Mouse (Mus musculus) hindbrain, embryonic 14.5 days (tissue): ENCODE measurements around the gene Arhgap24. TPM values are rescaled to one million over a fixed set of nuclear protein-coding genes. Genes with fewer than 3 reads are reported as not detected.

Experiments
- ATAC-seq: fragments of 200-750 bp; cut with Nextera tagmentation; 2 replicates; pipeline ENCODE4 v1.8.0; 2017; ENCODE audit warnings: moderate number of reproducible peaks, mild to moderate bottlenecking, moderate TSS enrichment, moderate library complexity; ENCODE audit not compliant: low FRiP score
- DNase-seq: peaks from one replicate; pipeline ENCODE4 v3.0.0-alpha.2; 2015; ENCODE audit warnings: low spot score
- H3K27ac ChIP-seq: fragments of 300-500 bp; sonication (generic); 2 replicates; pipeline ENCODE4 v1.5.1; 2014; ENCODE audit warnings: mild to moderate bottlenecking, moderate library complexity
- H3K27me3 ChIP-seq: fragments of 300-500 bp; sonication (generic); 2 replicates; pipeline ENCODE4 v1.6.1; 2014; ENCODE audit warnings: mild to moderate bottlenecking, low read length, mixed read lengths; ENCODE audit not compliant: control insufficient read depth, insufficient read depth
- H3K36me3 ChIP-seq: fragments of 300-500 bp; sonication (generic); replicated peaks from 2 replicates; pipeline ENCODE4 v1.6.1; 2014; ENCODE audit not compliant: control insufficient read depth, insufficient read depth
- H3K4me1 ChIP-seq: fragments of 300-500 bp; sonication (generic); replicated peaks from 2 replicates; pipeline ENCODE4 v1.6.1; 2014; ENCODE audit warnings: antibody characterized with exemption, low read length, mixed read lengths; ENCODE audit not compliant: control insufficient read depth, insufficient read depth
- H3K4me2 ChIP-seq: fragments of 300-500 bp; sonication (generic); replicated peaks from 2 replicates; pipeline ENCODE4 v1.6.1; 2014; ENCODE audit warnings: mild to moderate bottlenecking, moderate library complexity
- H3K4me3 ChIP-seq: fragments of 300-500 bp; sonication (generic); replicated peaks from 2 replicates; pipeline ENCODE4 v1.5.1; 2014; ENCODE audit warnings: mild to moderate bottlenecking, low read length
- H3K9ac ChIP-seq: fragments of 300-500 bp; sonication (generic); 2 replicates; pipeline ENCODE4 v1.6.1; 2014
- H3K9me3 ChIP-seq: fragments of 300-500 bp; sonication (generic); 2 replicates; pipeline ENCODE4 v1.6.1; 2016; ENCODE audit warnings: low read length; ENCODE audit not compliant: control insufficient read depth
- WGBS: fragments of 180-500 bp; shearing (Covaris S2); extraction: QIAGEN DNeasy Blood & Tissue Kit; methylation state at CpG from one replicate; pipeline ENCODE4 v1.1.7; 2014; 5-methylcytosine and 5-hydroxymethylcytosine counted together
- polyA plus RNA-seq: library from polyadenylated mRNA; unstranded; fragments of >200 nt; fragmentation: Nextera tagmentation; extraction: Ambion mirVana; gene quantifications from 2 replicates; pipeline ENCODE4 v1.2.1, GENCODE M21; 2014

Arhgap24 gene
- polyA plus RNA-seq, 1 experiment from 2014 or later, result 10.3 TPM

DNA sequence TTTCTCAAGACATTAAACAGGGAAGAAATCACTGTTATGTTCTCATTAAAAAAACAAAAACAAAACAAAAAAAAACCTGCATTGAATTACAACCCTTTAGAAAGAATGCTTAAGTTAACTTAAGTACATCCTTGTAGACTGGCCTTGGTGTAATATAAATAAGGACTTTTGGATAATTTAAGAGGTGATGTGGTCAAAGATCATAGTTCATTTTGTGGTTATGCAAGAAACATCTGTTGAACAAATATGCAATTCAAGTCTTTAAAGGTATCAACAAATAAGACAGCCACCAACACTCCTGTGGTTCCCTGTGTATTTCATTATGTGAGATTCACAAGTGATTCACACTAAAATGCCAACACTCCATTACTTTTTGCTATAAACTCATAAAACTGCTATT is 247.3 kb downstream of the Arhgap24 start:
- Histone ChIP-seq H3K4me3 (no peak overlapping the region), H3K9ac (no peak overlapping the region), H3K9me3 (no peaks in the 10 kb centered on the region), H3K4me2 (no peak overlapping the region), H3K4me1 (no peaks in the 10 kb centered on the region), H3K27me3 (no peaks in the 10 kb centered on the region), H3K36me3 (no peaks in the 10 kb centered on the region), H3K27ac (no peak overlapping the region)
- DNase-seq (no peak), ATAC-seq (no peak)

DNA sequence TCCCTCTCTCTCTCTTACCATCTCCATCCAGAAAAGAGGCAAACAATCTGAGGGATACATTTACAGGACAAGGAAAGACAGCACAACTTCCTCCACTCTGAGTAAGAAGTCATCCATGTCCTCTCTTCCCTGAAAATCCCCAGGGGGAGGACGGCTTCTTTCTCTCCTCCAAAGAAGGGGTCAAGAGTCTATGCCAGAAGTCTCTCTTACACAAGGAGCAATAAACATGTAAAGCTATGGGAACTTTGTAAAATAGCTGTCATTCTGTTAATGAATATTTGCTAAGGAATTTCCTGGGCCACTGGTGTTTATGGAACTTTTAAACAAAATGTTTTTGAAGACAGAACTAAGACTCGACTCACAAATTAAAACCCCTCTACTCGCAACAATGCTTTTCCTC is 248.3 kb downstream of the Arhgap24 start:
- WGBS, result 85% methylated on average over 3 of the region's 3 CpGs
- ATAC-seq, result no peak

GRCm38 (mm10) chr5:102736131-102736530 is 254.9 kb downstream of the Arhgap24 start:
- Histone ChIP-seq H3K27me3 (no peaks in the 10 kb centered on the region), H3K4me1 (no peaks in the 10 kb centered on the region), H3K4me3 (no peak overlapping the region), H3K4me2 (no peak overlapping the region), H3K9me3 (no peaks in the 10 kb centered on the region), H3K36me3 (no peaks in the 10 kb centered on the region), H3K27ac (no peak overlapping the region), H3K9ac (no peak overlapping the region)
- 90% methylated on average over 5 of the region's 5 CpGs for WGBS
- DNase-seq (no peak), ATAC-seq (no peak)

More for the DNA sequence above, 248.3 kb downstream of the Arhgap24 start:
- no peak overlapping the region for H3K9ac ChIP-seq
- no peaks in the 10 kb centered on the region for H3K27me3 ChIP-seq
- H3K27ac ChIP-seq, result no peak overlapping the region
- no peaks in the 10 kb centered on the region for H3K4me1 ChIP-seq
- H3K4me3 ChIP-seq, result no peak overlapping the region
- H3K9me3 ChIP-seq, result no peaks in the 10 kb centered on the region
- no peak overlapping the region for H3K4me2 ChIP-seq
- DNase-seq, result no peak
- no peaks in the 10 kb centered on the region for H3K36me3 ChIP-seq

GRCm38 (mm10) chr5:102742554-102743255 is 261.5 kb downstream of the Arhgap24 start:
- Histone ChIP-seq H3K4me2 (no peak overlapping the region), H3K36me3 (no peaks in the 10 kb centered on the region), H3K4me1 (no peaks in the 10 kb centered on the region), H3K9me3 (no peaks in the 10 kb centered on the region), H3K27me3 (no peaks in the 10 kb centered on the region), H3K4me3 (no peak overlapping the region), H3K27ac (no peak overlapping the region), H3K9ac (no peak overlapping the region)
- 79% methylated on average over 5 of the region's 5 CpGs for WGBS
- ATAC-seq, result no peak
- DNase-seq, result no peak

- WGBS, result 84% methylated on average over 3 of the region's 3 CpGs
- no peaks in the 10 kb centered on the region for H3K36me3 ChIP-seq
- no peak overlapping the region for H3K4me2 ChIP-seq
- H3K27ac ChIP-seq, result no peak overlapping the region
- DNase-seq, result no peak
- no peaks in the 10 kb centered on the region for H3K4me1 ChIP-seq
- ATAC-seq, result no peak
- H3K27me3 ChIP-seq, result no peaks in the 10 kb centered on the region
- no peak overlapping the region for H3K9ac ChIP-seq
- H3K4me3 ChIP-seq, result no peak overlapping the region
- H3K9me3 ChIP-seq, result no peaks in the 10 kb centered on the region
Observed at GRCm38 (mm10) chr5:102743436-102743835, 262.2 kb downstream of the Arhgap24 start.

- no peaks in the 10 kb centered on the region for H3K36me3 ChIP-seq
- no peak overlapping the region for H3K4me3 ChIP-seq
- H3K9me3 ChIP-seq, result no peaks in the 10 kb centered on the region
- H3K27ac ChIP-seq, result no peak overlapping the region
- H3K4me1 ChIP-seq, result no peaks in the 10 kb centered on the region
- H3K4me2 ChIP-seq, result no peak overlapping the region
- no peaks in the 10 kb centered on the region for H3K27me3 ChIP-seq
- 84% methylated on average over 4 of the region's 4 CpGs for WGBS
- DNase-seq (no peak), ATAC-seq (no peak)
- H3K9ac ChIP-seq, result no peak overlapping the region
Observed at GRCm38 (mm10) chr5:102744051-102744450, 262.9 kb downstream of the Arhgap24 start.

DNA sequence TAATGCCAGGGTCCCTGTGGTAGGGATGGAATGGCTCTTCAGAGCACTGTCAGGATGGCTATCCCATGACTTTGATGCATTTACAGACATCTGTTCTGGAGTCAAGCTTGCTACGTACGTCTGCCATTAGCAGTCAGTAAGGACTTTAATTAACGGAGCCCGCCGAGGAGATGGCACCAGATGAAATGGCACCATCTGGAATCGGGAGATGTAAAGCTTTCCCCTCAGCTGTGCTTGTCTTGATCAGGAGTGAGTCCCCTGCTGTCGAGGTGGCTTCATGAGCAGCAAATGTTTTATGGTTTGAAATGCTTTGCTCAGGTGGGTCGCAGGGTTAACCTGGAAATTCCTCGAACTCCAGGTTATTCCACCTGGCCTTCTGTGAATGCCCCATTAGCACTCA is 267.0 kb downstream of the Arhgap24 start:
- H3K4me2 ChIP-seq, result no peak overlapping the region
- no peaks in the 10 kb centered on the region for H3K9me3 ChIP-seq
- 66% methylated on average over 9 of the region's 9 CpGs for WGBS
- no peaks in the 10 kb centered on the region for H3K36me3 ChIP-seq
- no peak overlapping the region for H3K4me3 ChIP-seq
- H3K27me3 ChIP-seq, result no peaks in the 10 kb centered on the region
- H3K27ac ChIP-seq, result no peak overlapping the region
- no peak overlapping the region for H3K9ac ChIP-seq
- DNase-seq (no peak), ATAC-seq (no peak)
- H3K4me1 ChIP-seq, result no peaks in the 10 kb centered on the region

DNA sequence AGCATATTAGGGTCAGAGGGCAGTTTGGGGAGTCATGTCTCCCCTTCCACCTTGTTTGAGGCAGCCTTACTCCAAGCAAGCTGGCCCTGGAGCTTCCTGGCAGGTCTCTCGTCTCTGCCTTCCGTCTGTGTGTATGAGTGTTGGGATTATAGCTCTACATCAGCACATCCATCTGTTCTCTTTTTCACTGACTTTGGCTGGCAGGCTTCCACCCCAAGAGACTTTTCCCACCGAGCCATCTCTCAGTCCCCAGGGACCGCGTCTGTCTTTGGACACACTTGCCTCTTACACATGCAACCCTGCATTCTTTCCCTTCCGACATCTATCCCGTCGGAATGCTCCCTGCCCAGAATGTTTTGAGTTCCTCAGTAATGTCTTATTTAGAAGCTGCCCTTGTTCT is 267.8 kb downstream of the Arhgap24 start:
- 59% methylated on average over 8 of the region's 8 CpGs for whole genome bisulfite sequencing
- no peak for ATAC-seq

DNA sequence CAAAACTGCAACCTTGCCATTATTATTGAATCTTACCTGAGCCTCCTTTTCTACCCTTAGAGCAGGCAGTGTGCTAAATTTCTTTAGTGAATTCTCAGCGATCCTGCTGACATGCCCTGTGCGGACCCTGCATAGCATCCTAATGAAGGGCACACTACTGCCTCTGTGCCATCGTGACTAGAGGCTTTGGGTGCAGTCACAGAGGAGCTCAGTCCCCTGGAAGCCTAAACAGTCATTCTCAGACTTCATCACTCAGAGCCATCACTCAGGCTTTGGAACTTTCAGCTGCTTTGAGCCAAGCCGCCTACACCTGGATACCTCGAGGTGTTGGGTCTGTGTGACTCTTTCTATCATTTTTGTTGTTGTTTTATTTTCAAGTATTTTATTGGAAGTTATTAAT is 269.5 kb downstream of the Arhgap24 start:
- ATAC-seq (no peak), DNase-seq (peak; percentile 28)
- no peak overlapping the region for H3K4me2 ChIP-seq
- no peak overlapping the region for H3K27ac ChIP-seq
- H3K4me3 ChIP-seq, result no peak overlapping the region
- H3K4me1 ChIP-seq, result no peaks in the 10 kb centered on the region
- H3K36me3 ChIP-seq, result no peaks in the 10 kb centered on the region
- H3K9me3 ChIP-seq, result no peaks in the 10 kb centered on the region
- H3K9ac ChIP-seq, result no peak overlapping the region
- WGBS, result 73% methylated on average over 5 of the region's 5 CpGs
- no peaks in the 10 kb centered on the region for H3K27me3 ChIP-seq

More for the DNA sequence above, 267.8 kb downstream of the Arhgap24 start:
- no peak overlapping the region for H3K4me2 ChIP-seq
- H3K36me3 ChIP-seq, result no peaks in the 10 kb centered on the region
- H3K27me3 ChIP-seq, result no peaks in the 10 kb centered on the region
- H3K9ac ChIP-seq, result no peak overlapping the region
- H3K27ac ChIP-seq, result no peak overlapping the region
- DNase-seq, result no peak
- no peaks in the 10 kb centered on the region for H3K4me1 ChIP-seq
- H3K4me3 ChIP-seq, result no peak overlapping the region
- no peaks in the 10 kb centered on the region for H3K9me3 ChIP-seq
